Mouse (Mus musculus): ENCODE measurements around the gene Etv6.

- no peak for TF ChIP-seq CTCF (IDR thresholded peaks at IDR 0.05; ENCODE audit: low read depth, low read length)
- TF ChIP-seq POLR2A (IDR thresholded peaks at IDR 0.05; ENCODE audit: extremely low read depth, insufficient read depth, low read length) = no peak
These were observed 114.1 kb downstream of the Etv6 start for GRCm38 (mm10) chr6:134149606-134150005.
